Mouse (Mus musculus) stomach, embryonic 15.5 days (tissue): Measurements from ENCODE around the gene Olfr1303. TPM values are rescaled to one million over a fixed set of nuclear protein-coding genes. Genes with fewer than 3 reads are reported as not detected.

Source experiments
- ATAC-seq: fragments of 200-750 bp; cut with Nextera tagmentation; 2 replicates; pipeline ENCODE4 v1.8.0; 2017; ENCODE audit warnings: low read depth, moderate number of reproducible peaks, moderate TSS enrichment; ENCODE audit not compliant: insufficient read depth, low FRiP score
- H3K27ac ChIP-seq: fragments of 300-500 bp; sonication (generic); 2 replicates; pipeline ENCODE4 v1.5.1; 2015; ENCODE audit warnings: mild to moderate bottlenecking, inconsistent platforms
- H3K27me3 ChIP-seq: fragments of 300-500 bp; sonication (generic); replicated peaks from 2 replicates; pipeline ENCODE4 v1.6.1; 2015; ENCODE audit warnings: inconsistent platforms
- H3K36me3 ChIP-seq: fragments of 300-500 bp; sonication (generic); 2 replicates; pipeline ENCODE4 v1.6.1; 2015; ENCODE audit warnings: inconsistent platforms
- H3K4me1 ChIP-seq: fragments of 300-500 bp; sonication (generic); 2 replicates; pipeline ENCODE4 v1.6.1; 2015; ENCODE audit warnings: inconsistent platforms
- H3K4me2 ChIP-seq: fragments of 300-500 bp; sonication (generic); 2 replicates; pipeline ENCODE4 v1.6.1; 2015; ENCODE audit warnings: mild to moderate bottlenecking, inconsistent platforms
- H3K4me3 ChIP-seq: fragments of 300-500 bp; sonication (generic); replicated peaks from 2 replicates; pipeline ENCODE4 v1.5.1; 2015; ENCODE audit warnings: inconsistent platforms
- H3K9ac ChIP-seq: fragments of 300-500 bp; sonication (generic); 2 replicates; pipeline ENCODE4 v1.6.1; 2015; ENCODE audit warnings: inconsistent platforms
- H3K9me3 ChIP-seq: fragments of 300-500 bp; sonication (generic); 2 replicates; pipeline ENCODE4 v1.6.1; 2016; ENCODE audit warnings: inconsistent platforms
- WGBS: fragments of 180-500 bp; shearing (Covaris S2); methylation state at CpG from one replicate; pipeline ENCODE4 v1.1.7; 2015; 5-methylcytosine and 5-hydroxymethylcytosine counted together
- polyA plus RNA-seq: library from polyadenylated mRNA; unstranded; fragments of >200 nt; fragmentation: Nextera tagmentation; extraction: Ambion mirVana; gene quantifications from 2 replicates; pipeline ENCODE4 v1.2.1, GENCODE M21; 2015

The Olfr1303 gene
- polyA plus RNA-seq = not detected in 2 replicates

- 77% methylated on average over 2 of the region's 2 CpGs for WGBS
- no peaks in the 10 kb centered on the region for H3K9me3 ChIP-seq
- no peak within 1 kb of the TSS for H3K9ac ChIP-seq
- no peak for ATAC-seq
- H3K4me1 ChIP-seq = no peaks in the 10 kb centered on the region
- H3K4me2 ChIP-seq = no peak within 1 kb of the TSS
- H3K27ac ChIP-seq = no peak within 1 kb of the TSS
- H3K36me3 ChIP-seq = no peaks in the 10 kb centered on the region
- H3K4me3 ChIP-seq = no peak within 1 kb of the TSS
- H3K27me3 ChIP-seq = no peaks in the 10 kb centered on the region
These were observed at the start of gene Olfr1303 for GRCm38 (mm10) chr2:111820240-111820639. Gene Olfr1303, minus strand, starts transcription at chr2:111820340.

- Histone ChIP-seq H3K27me3 (no peaks in the 10 kb centered on the region), H3K9me3 (no peaks in the 10 kb centered on the region), H3K9ac (no peak overlapping the region), H3K27ac (no peak overlapping the region), H3K4me2 (no peak overlapping the region), H3K4me3 (no peak overlapping the region), H3K4me1 (no peaks in the 10 kb centered on the region), H3K36me3 (no peaks in the 10 kb centered on the region)
- ATAC-seq = no peak
These were observed 7.2 kb downstream of the Olfr1303 start for GRCm38 (mm10) chr2:111812936-111813335.

- H3K4me1 ChIP-seq = no peaks in the 10 kb centered on the region
- no peak for ATAC-seq
- no peaks in the 10 kb centered on the region for H3K27me3 ChIP-seq
- WGBS = 74% methylated on average over 2 of the region's 2 CpGs
- H3K36me3 ChIP-seq = no peaks in the 10 kb centered on the region
- H3K4me2 ChIP-seq = no peak within 1 kb of the TSS
- H3K4me3 ChIP-seq = no peak within 1 kb of the TSS
- H3K9ac ChIP-seq = no peak within 1 kb of the TSS
- H3K9me3 ChIP-seq = no peaks in the 10 kb centered on the region
- H3K27ac ChIP-seq = no peak within 1 kb of the TSS
These were observed 43.0 kb downstream of the Olfr1303 start, which contains the start of gene Olfr1302 for GRCm38 (mm10) chr2:111777129-111777528. Gene Olfr1302, plus strand, starts transcription at chr2:111777429.

Other genes with a start within 250 kb of the Olfr1303 start
- gene Olfr1297, start 193.8 kb downstream of the Olfr1303 start, polyA plus RNA-seq = not detected in 2 replicates
- not detected in 2 replicates for gene Olfr1298, start 171.1 kb downstream of the Olfr1303 start, polyA plus RNA-seq
- not detected in 2 replicates for gene Olfr1299, start 158.9 kb downstream of the Olfr1303 start, polyA plus RNA-seq
- gene Olfr1301, start 69.3 kb downstream of the Olfr1303 start, polyA plus RNA-seq = not detected in 2 replicates
- not detected in 2 replicates for gene Olfr1302, start 42.9 kb downstream of the Olfr1303 start, polyA plus RNA-seq
- not detected in 2 replicates for gene Olfr1305, start 56.8 kb upstream of the Olfr1303 start, polyA plus RNA-seq
- gene Olfr1306, start 95.9 kb upstream of the Olfr1303 start, polyA plus RNA-seq = not detected in 2 replicates
- not detected in 2 replicates for gene Olfr1307, start 129.1 kb upstream of the Olfr1303 start, polyA plus RNA-seq
- not detected in 2 replicates for gene Olfr1308, start 144.6 kb upstream of the Olfr1303 start, polyA plus RNA-seq
- not detected in 2 replicates for gene Olfr1309, start 169.9 kb upstream of the Olfr1303 start, polyA plus RNA-seq
- gene Olfr1310, start 192.4 kb upstream of the Olfr1303 start, polyA plus RNA-seq = not detected in 2 replicates
- not detected in 2 replicates for gene Olfr1311, start 204.1 kb upstream of the Olfr1303 start, polyA plus RNA-seq
- not detected in 2 replicates for gene Olfr1312, start 229.9 kb upstream of the Olfr1303 start, polyA plus RNA-seq